Mouse (Mus musculus) hindbrain, embryonic 13.5 days (tissue): ENCODE results near the gene Gm21149. TPM values are rescaled to one million over a fixed set of nuclear protein-coding genes. Genes with fewer than 3 reads are reported as not detected.
A peak's percentile ranks its signal among the peaks of the same experiment; 100 is the strongest.
"Not testable (repeated sequence)": the region's sequence is repeated elsewhere in the genome, so short reads cannot be mapped to it uniquely, and the experiment has no call there.

Experiments
- ATAC-seq: fragments of 200-750 bp; cut with Nextera tagmentation; 2 replicates; pipeline ENCODE4 v1.8.0; 2017; ENCODE audit warnings: moderate TSS enrichment; ENCODE audit not compliant: low FRiP score
- H3K27ac ChIP-seq: fragments of 300-500 bp; sonication (generic); 2 replicates; pipeline ENCODE4 v1.5.1; 2015; ENCODE audit warnings: inconsistent platforms, mild to moderate bottlenecking, moderate library complexity
- H3K27me3 ChIP-seq: fragments of 300-500 bp; sonication (generic); 2 replicates; pipeline ENCODE4 v1.6.1; 2015; ENCODE audit warnings: mild to moderate bottlenecking, inconsistent platforms
- H3K36me3 ChIP-seq: fragments of 300-500 bp; sonication (generic); 2 replicates; pipeline ENCODE4 v1.6.1; 2015; ENCODE audit warnings: mild to moderate bottlenecking, inconsistent platforms
- H3K4me1 ChIP-seq: fragments of 300-500 bp; sonication (generic); replicated peaks from 2 replicates; pipeline ENCODE4 v1.6.1; 2015; ENCODE audit warnings: inconsistent platforms
- H3K4me2 ChIP-seq: fragments of 300-500 bp; sonication (generic); 2 replicates; pipeline ENCODE4 v1.6.1; 2015; ENCODE audit warnings: inconsistent platforms, mild to moderate bottlenecking, moderate library complexity
- H3K4me3 ChIP-seq: fragments of 300-500 bp; sonication (generic); 2 replicates; pipeline ENCODE4 v1.5.1; 2015; ENCODE audit warnings: mild to moderate bottlenecking, inconsistent platforms
- H3K9ac ChIP-seq: fragments of 300-500 bp; sonication (generic); 2 replicates; pipeline ENCODE4 v1.6.1; 2015; ENCODE audit warnings: mild to moderate bottlenecking, inconsistent platforms
- H3K9me3 ChIP-seq: fragments of 300-500 bp; sonication (generic); 2 replicates; pipeline ENCODE4 v1.6.1; 2016; ENCODE audit warnings: inconsistent platforms
- WGBS: fragments of 180-500 bp; shearing (Covaris S2); methylation state at CpG from one replicate; pipeline ENCODE4 v1.1.7; 2015; 5-methylcytosine and 5-hydroxymethylcytosine counted together
- polyA plus RNA-seq: library from polyadenylated mRNA; unstranded; fragments of >200 nt; fragmentation: Nextera tagmentation; extraction: Ambion mirVana; gene quantifications from 2 replicates; pipeline ENCODE4 v1.2.1, GENCODE M21; 2015

The Gm21149 gene
- polyA plus RNA-seq, 1 experiment from 2014 or later = not detected

DNA sequence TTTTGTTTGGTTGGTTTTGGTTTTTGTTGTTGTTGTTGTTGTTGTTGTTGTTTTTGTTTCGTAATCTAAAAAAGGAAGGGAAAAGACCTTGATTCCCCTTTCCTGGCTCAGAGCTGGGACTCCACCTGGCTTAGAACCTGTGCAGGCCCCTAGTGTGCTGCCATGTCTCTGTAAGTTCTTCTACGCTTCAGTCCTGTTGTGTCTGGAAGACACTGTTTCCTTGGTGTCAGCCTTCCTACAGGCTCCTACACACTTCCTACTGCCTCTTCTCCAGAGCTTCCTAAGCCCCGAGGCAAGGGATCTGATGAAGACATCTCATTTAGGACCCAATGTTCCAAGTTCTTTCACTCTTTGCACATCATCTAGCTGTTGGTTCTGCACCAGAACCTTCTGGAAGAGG, 22.0 kb upstream of the Gm21149 start:
- peaks cover 45% of the 10 kb centered on the region for H3K9me3 ChIP-seq
- H3K27me3 ChIP-seq, H3K4me3 ChIP-seq, H3K4me2 ChIP-seq, H3K9ac ChIP-seq, ATAC-seq, H3K27ac ChIP-seq, H3K36me3 ChIP-seq, H3K4me1 ChIP-seq: not testable (repeated sequence)
- 78% methylated on average over 3 of the region's 3 CpGs for WGBS

GRCm38 (mm10) chr5:15490934-15491333, 14.6 kb upstream of the Gm21149 start:
- H3K4me2 ChIP-seq, H3K27me3 ChIP-seq, H3K4me1 ChIP-seq, H3K36me3 ChIP-seq, H3K27ac ChIP-seq, H3K9ac ChIP-seq, ATAC-seq, H3K4me3 ChIP-seq: not testable (repeated sequence)
- WGBS = 64% methylated on average over 2 of the region's 2 CpGs
- H3K9me3 ChIP-seq = peaks cover 31% of the 10 kb centered on the region

GRCm38 (mm10) chr5:15488743-15489142, 12.4 kb upstream of the Gm21149 start:
- Histone ChIP-seq H3K27ac (no peak overlapping the region), H3K4me1 (no peaks in the 10 kb centered on the region), H3K9ac (no peak overlapping the region), H3K4me2 (no peak overlapping the region), H3K27me3 (no peaks in the 10 kb centered on the region), H3K9me3 (peaks cover 34% of the 10 kb centered on the region), H3K4me3 (no peak overlapping the region), H3K36me3 (no peaks in the 10 kb centered on the region)
- peak; percentile 68; the same call in 1 of the 2 replicates for ATAC-seq
- 89% methylated on average over 5 of the region's 5 CpGs for WGBS

DNA sequence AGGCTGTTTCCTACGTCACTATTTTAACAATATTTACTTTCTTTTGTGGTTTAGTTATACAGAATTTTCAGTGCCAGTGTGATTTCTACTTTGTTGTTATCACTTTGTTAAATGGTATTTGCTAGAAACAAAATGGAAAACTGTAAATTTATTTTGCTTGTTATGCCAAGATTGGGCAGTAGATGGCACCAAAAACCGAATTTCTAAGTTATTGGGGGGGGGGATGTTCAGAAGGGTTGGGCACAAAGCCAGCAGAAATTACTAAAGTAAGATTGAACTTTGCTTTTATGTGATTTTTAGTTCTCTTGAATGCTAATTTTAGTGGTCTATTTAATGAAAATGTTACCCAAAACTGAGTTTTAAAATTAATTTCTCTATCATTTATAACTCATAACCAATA, 8.3 kb upstream of the Gm21149 start:
- H3K9me3 ChIP-seq = peaks cover 37% of the 10 kb centered on the region
- H3K36me3 ChIP-seq, H3K4me3 ChIP-seq, H3K27me3 ChIP-seq, ATAC-seq, H3K4me2 ChIP-seq, H3K9ac ChIP-seq, H3K4me1 ChIP-seq, H3K27ac ChIP-seq: not testable (repeated sequence)
- 27% methylated on average over 2 of the region's 2 CpGs for WGBS

DNA sequence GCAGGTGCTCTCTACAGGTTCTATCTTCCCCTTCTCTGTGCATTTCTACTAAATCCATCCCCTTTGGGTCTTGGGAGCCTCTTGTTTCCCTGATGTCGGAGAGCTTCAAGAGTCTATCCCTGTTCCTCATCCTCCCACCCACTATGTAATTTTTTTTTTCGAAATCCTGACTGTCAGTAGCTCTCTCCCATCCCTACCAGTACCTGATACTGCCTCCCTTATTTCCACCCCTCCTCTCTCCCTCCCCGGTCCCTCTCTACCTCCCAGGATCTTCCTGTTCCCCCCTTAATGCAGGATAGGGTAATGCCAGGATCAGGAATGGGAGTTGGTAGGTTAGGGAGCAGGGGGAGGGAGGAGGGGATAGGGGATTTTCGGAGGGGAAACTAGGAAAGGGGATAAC, 7.3 kb upstream of the Gm21149 start:
- H3K27ac ChIP-seq, ATAC-seq, H3K9ac ChIP-seq, H3K36me3 ChIP-seq, H3K4me1 ChIP-seq, H3K4me2 ChIP-seq, H3K27me3 ChIP-seq, H3K4me3 ChIP-seq: not testable (repeated sequence)
- peaks cover 34% of the 10 kb centered on the region for H3K9me3 ChIP-seq
- WGBS = 56% methylated on average over 4 of the region's 4 CpGs

DNA sequence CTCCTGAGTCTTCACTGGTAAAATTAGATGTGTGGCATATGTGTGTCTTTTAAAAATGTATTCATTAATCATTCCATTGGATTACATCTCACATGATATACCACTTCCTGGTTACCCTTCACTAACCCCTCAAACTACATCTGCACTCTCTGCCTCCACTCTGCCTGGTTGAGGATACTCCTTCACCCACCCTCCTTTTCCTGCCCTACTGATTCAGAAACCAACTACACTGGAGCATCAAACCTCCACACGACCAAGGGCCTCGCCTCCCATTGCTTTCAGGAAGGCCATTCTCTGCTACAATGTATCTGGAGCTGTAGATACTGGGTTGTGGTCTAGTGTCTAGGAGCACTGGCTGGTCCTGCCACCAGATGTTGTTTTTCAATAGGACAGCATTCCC, 6.5 kb upstream of the Gm21149 start:
- not testable (repeated sequence) for H3K36me3 ChIP-seq, ATAC-seq, H3K4me2 ChIP-seq, H3K27ac ChIP-seq, H3K27me3 ChIP-seq, H3K4me3 ChIP-seq, H3K9ac ChIP-seq, H3K4me1 ChIP-seq
- peaks cover 37% of the 10 kb centered on the region for H3K9me3 ChIP-seq
- WGBS = 61% methylated on average over 2 of the region's 2 CpGs

- H3K4me1 ChIP-seq, H3K9ac ChIP-seq, H3K4me3 ChIP-seq, ATAC-seq, H3K4me2 ChIP-seq, H3K27ac ChIP-seq, H3K36me3 ChIP-seq, H3K27me3 ChIP-seq: not testable (repeated sequence)
- peaks cover 25% of the 10 kb centered on the region for H3K9me3 ChIP-seq
- 85% methylated on average over 1 of the region's 1 CpGs for WGBS
Measured at GRCm38 (mm10) chr5:15470141-15470540, 6.2 kb downstream of the Gm21149 start.

GRCm38 (mm10) chr5:15467768-15468167, 8.6 kb downstream of the Gm21149 start:
- peaks cover 24% of the 10 kb centered on the region for H3K9me3 ChIP-seq
- H3K27me3 ChIP-seq, H3K4me3 ChIP-seq, H3K4me2 ChIP-seq, H3K27ac ChIP-seq, ATAC-seq, H3K9ac ChIP-seq, H3K36me3 ChIP-seq, H3K4me1 ChIP-seq: not testable (repeated sequence)
- WGBS = 61% methylated on average over 6 of the region's 6 CpGs

- not testable (repeated sequence) for H3K4me3 ChIP-seq, H3K4me2 ChIP-seq, H3K27me3 ChIP-seq, H3K27ac ChIP-seq, H3K4me1 ChIP-seq, H3K9ac ChIP-seq, H3K36me3 ChIP-seq
- 57% methylated on average over 1 of the region's 1 CpGs for WGBS
- ATAC-seq = 0 out of 2 replicates have a peak, but pooled peaks have one; percentile 49
- peaks cover 25% of the 10 kb centered on the region for H3K9me3 ChIP-seq
Measured at GRCm38 (mm10) chr5:15466218-15466617, 10.1 kb downstream of the Gm21149 start.

DNA sequence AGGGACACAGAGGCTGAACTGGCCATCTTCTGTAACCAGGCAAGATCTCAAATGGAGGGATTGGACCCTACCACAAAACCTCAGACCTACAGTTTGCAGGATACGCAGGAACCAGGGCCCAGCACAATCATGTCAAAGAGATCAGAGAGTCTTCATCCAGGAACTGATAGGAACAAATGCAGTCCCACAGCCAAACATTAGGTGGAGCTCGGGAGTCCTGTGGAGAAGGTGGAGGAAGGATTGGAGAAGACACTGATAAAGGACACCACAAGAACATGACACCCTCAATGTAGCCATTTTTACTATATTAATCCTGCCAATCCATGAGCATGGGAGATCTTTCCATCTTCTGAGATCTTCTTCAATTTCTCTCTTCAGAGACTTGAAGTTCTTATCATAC, 12.8 kb downstream of the Gm21149 start:
- H3K4me3 ChIP-seq, H3K9ac ChIP-seq, ATAC-seq, H3K4me1 ChIP-seq, H3K36me3 ChIP-seq, H3K27ac ChIP-seq, H3K27me3 ChIP-seq, H3K4me2 ChIP-seq: not testable (repeated sequence)
- peaks cover 32% of the 10 kb centered on the region for H3K9me3 ChIP-seq
- 51% methylated on average over 2 of the region's 2 CpGs for WGBS

GRCm38 (mm10) chr5:15461613-15462012, 14.7 kb downstream of the Gm21149 start:
- WGBS = 61% methylated on average over 8 of the region's 8 CpGs
- not testable (repeated sequence) for H3K27me3 ChIP-seq, ATAC-seq, H3K4me1 ChIP-seq, H3K27ac ChIP-seq, H3K36me3 ChIP-seq, H3K4me2 ChIP-seq, H3K9ac ChIP-seq, H3K4me3 ChIP-seq
- peaks cover 29% of the 10 kb centered on the region for H3K9me3 ChIP-seq

GRCm38 (mm10) chr5:15457865-15458571, 18.3 kb downstream of the Gm21149 start:
- not testable (repeated sequence) for H3K36me3 ChIP-seq, H3K9ac ChIP-seq, H3K4me2 ChIP-seq, H3K4me3 ChIP-seq, H3K27me3 ChIP-seq, H3K4me1 ChIP-seq, ATAC-seq, H3K27ac ChIP-seq
- 85% methylated on average over 3 of the region's 5 CpGs for WGBS
- H3K9me3 ChIP-seq = peaks cover 22% of the 10 kb centered on the region
